Mouse (Mus musculus): Measurements from ENCODE around the gene Zfp704.
"Not testable (repeated sequence)": the region's sequence is repeated elsewhere in the genome, so short reads cannot be mapped to it uniquely, and the experiment has no call there.

Zfp704 gene

DNA sequence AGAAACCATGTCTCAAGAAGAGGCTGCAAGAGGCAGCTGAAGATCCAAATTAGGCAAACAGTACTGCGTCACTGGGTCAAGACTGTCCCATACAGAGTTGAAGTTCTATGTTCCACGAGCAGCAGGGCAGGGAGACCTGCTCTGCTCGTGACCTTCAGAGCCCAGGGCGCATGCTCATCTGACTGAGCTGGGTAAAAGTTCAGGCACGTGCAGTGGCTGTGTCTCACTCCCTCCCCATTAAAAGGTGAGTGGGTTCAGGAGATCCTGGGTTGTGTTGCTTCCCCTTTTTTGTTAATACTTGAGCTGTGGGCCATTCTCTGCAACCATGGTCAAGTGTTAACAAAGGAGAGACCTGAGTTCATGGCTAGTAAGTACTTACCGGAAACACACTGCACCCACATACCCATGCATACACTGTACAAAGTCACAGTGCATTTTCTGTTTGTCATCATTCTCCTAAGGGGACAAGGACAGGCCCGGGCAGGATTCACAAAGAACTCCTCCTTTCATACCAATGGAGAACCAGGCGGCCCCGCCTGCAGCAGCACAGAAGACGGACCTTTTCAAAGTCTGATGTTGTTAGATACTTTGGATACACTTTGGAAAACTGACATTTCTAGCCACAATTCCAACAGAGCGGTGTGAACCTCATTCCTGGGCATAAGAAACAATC is 10.0 kb downstream of the Zfp704 start:
- no peak for DNase-seq (ENCODE audit: low read depth, low spot score)

DNA sequence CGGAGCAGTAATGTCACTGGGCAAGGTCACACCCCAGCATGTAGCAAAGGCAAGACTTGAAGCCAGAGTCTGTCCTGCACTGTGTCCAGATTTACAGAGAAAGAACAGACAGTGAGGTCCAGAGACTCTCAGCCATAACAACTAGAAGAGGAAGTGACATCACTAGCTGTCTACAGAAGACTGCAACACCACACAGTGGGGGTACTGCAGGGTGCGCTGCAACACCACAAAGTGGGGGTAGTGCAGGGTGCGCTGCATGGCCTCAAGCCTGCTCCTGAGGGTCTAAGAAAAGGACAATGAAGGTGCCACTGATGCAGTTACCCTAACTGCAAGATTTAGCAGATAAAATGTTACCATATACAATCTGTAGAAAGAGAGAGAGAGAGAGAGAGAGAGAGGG is 11.8 kb downstream of the Zfp704 start:
- DNase-seq (ENCODE audit: low read depth, low spot score) = no peak

DNA sequence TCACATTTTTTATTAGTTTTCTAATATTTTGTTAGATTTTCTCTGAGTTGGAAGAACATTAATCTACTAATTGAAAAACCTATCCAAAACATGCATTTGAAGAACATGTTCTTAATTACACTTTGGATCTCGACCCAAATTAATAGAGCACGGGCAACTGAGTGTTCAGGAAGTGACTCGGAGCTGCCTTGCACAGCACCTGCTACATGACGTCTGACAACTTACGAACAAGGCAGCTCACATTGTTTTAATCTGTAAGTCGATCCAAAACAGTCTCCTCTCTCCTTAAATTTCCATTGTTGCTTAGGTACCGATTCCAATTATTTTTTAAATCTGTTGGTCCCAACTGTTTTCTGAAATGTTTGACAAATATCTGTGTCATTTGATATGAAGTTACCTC is 15.4 kb downstream of the Zfp704 start:
- DNase-seq (ENCODE audit: low read depth, low spot score) = no peak

DNA sequence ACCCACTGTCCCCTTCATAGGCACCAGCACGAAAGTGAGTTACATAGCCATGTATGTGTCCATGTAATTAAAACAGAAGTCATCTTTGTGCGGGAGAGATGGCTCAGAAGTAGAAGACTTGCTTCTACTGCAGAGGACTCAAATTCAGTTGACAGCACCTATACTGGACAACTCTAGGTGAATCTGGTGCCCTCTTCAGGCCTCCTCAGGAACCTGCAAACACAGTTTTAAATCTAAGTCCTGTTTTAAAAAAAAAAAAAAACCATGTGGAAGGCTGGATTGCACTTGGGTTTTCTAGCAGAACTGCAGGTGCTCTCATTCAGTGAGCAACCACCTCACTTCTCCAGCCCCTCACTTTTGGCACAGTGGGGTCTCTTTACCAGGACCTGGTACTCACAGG is 16.1 kb downstream of the Zfp704 start:
- DNase-seq (ENCODE audit: low read depth, low spot score) = peak; percentile 24

DNA sequence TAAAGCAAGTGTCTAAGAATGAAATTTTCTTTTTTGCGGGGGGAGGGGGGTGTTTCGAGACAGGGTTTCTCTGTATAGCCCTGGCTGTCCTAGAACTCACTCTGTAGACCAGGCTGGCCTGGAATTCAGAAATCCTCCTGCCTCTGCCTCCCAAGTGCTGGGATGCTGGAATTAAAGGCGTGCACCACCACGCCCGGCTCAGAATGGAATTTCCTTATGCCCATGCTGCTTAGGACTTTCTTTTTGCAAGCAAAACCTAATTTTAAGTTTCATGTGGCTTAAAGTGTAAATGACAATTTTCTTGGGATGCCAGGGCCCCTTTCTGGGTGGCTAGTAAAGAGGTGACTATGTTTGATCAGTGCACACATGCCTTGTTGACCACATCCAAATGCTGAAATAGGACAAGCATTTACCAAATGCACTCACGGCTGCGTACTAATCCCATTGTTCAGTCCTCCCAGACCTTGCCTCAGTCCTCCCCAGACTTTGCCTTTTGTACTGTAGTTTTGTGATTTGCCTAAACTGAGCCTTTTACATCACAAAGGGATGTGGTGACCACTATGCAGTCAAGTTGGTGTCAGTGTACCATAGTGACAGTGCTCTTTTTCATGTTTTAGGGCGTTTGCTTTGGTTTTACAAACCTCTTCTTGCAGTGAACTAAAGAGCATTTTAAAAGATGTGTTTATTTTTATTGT is 18.3 kb downstream of the Zfp704 start:
- no peak for DNase-seq (ENCODE audit: low read depth, low spot score)

DNA sequence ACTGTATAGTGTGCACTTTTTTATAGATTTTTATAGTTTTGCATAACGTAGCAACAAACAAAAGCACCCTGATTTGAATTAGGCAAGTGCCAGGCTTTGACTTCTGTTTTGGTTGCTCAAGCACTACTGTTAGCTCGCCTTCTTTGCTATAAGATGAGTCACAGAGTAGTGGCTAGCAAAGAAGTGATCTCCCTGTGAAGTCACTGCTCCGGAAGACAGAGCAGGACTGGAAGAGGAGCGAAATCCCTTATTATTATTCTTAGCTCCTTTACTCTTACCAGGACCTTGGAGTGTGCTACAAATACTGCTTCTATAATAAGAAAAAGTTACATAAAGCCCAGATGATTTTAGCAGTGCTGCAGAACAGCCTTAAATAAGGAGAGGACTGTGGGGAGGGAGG is 21.2 kb downstream of the Zfp704 start:
- DNase-seq (ENCODE audit: low read depth, low spot score) = no peak

DNA sequence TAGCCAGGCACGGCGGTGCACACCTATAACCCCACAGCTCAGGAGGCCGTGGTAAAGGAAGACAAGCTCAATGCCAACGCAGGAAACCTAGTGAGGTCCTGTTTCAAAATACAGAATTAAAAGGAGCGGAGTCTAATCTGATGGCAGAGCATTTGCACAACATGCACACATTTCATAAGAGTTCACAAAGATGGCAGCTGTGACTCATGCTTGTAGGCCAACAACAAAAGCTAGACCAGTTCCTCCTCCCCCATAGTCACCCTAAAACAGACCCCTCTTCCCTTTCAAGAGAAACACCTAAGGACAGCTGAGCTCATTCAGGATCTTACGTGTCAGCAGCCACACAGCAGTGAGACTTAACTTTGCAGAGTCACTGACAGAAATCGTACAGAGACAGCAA is 22.6 kb downstream of the Zfp704 start:
- DNase-seq (ENCODE audit: low read depth, low spot score) = no peak

DNA sequence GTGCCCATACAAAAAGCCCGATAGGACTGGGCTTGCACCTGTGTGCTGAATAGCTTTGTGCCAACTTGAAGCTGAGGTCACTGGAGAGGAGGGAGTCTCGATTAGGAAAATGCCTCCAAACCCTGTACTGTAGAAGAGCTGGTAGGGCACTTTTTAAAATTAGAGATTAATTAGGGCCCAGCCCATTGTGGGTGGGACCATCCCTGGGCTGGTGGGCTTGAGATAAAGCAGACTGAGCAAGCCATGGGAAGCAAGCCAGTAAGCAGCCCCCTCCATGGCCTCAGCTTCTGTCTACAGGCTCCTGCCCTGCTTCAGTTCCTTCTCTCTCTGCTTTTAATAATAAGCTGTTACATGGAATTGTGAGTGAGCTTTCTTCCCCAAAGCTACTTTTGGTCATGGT is 26.4 kb downstream of the Zfp704 start:
- no peak for DNase-seq (ENCODE audit: low read depth, low spot score)

DNA sequence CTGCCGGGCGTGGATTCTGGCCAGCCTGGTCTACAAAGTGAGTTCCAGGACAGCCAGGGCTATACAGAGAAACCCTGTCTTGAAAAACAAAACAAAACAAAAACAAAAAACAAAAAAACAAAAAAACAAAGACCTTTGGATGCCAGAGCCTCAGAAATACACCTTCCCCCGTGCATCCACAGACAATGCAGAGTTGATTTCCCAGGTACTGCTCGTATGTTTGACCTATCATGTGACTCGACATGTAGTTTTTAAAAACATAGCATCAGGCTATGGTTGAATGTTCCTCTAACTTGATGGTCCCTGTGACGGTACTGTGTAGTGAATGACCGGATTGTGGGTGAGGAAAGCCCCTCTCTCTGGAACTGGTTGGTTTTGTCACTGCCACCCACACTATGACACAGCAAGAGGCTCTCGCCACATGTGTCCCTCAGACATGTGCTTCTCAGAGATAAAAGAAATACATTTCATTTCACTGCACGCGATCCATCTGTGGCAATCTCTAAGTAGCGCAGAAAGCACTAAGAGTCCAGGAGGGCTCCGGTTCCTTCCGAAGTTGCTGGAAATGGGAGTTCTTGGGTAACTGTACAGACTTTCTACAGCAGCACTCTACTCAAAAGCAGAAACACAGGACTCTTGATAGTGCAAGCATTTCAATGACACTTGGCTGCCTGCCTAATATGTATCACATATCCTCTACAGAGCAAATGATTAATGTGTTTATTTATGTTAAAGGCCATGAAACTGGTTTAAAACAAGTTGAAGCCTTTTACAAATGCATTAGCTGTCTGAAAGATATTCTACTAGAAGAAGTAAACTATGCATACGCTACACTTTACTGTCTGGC is 28.7 kb downstream of the Zfp704 start:
- no peak for DNase-seq (ENCODE audit: low read depth, low spot score)

DNA sequence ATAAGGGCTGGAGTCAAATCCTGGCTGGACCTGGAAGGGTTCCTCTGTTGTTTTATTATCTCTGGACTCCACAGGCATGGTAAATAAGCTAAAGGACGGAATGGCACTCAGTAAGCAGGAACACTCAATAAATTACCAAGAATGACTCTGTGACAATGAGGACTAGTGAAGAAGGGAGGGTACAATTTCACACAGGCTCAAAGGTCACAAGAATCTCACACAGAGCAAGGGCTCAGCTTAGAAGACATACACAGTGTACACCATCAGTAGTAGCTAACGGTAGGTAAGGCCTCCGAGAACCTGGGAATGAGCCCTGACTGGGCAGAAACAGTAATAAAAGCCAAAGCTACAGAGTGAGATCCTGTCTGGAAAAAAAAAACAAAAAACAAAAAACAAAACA is 29.8 kb downstream of the Zfp704 start:
- DNase-seq (ENCODE audit: low read depth, low spot score) = peak; percentile 45

DNA sequence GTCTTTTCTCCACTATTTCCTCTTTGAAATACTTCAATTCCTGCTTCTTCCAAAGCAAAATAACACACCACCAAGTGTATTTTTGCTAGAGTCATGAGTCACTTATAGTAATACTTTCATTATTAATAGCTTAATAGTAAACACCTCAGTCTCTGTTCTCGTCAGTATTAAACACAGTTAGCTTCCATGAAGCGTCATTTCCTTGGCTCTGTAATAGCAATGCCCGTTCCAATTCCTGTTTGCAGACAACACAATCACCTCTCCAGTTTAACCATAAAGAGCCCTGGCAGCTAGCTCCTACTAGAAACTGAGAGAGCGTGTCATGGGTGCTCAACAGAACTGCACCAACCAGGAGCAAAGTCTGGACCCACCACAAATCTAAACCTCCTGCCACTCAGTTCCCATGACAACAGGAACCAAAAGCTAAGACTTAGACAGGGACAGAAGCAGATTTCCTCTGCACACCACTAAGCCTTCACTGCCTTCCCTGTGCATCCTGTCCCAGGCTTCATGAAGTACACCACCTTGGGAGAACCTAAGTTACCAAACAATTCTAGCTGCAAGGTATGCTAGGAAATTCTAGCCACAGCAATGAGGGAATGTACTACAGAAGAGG is 30.7 kb downstream of the Zfp704 start:
- no peak for DNase-seq (ENCODE audit: low read depth, low spot score)

DNA sequence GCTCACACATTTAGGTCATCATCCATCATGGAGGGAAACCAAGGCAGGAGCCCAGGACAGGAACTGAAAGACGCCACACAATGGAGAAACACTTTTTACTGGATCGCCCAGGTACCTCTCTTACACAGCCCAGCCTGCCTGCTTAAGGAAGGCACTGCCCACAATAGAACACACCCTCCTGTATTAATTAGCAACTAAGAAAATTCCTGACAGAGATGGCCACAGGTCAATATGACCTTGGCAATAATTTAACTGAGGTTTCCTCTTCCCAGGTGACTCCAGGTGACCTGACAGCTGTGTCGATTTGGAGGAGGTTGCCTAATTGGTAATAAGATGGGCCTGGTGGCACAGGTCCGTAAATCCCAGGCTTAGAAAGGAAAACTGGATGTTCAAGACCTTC is 33.0 kb downstream of the Zfp704 start:
- DNase-seq (ENCODE audit: low read depth, low spot score) = no peak

DNA sequence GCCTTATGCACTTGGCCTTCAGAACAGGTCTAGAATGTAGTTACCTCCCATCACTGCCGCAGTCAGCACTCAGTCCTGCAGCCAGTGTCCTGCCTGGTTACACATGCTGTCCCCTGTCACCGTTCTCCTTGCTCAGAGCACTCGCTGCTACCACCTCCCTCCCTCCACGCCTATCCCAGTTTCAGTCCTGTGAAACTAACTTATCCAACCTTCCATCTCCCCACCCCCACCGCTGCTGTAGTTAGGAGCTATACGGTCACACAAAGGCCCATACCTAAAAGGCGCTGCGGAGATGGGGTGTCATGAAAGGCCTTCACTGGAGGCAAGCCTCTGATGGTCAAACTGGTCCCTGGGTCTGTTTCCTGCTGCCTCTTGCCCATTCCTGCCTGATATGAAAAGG is 35.6 kb downstream of the Zfp704 start:
- no peak for DNase-seq (ENCODE audit: low read depth, low spot score)

DNA sequence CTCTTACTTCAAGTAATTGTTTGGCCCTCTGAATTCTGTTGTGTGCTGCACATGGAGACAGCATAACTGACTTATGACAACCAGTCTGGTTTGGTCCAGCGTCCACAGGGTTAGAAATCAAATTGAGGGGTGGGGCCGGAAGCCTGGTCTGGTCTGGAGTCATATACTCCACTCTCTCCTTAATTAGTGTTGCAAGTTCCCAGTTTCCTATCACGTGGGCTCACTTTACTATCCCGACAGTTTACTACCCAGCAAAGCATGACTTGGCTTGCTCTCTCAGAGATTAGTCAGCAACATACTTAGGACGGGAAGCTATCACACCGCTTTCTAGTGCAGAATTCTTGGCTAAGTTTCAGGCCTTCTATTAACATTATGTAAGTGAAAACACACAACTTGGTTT is 36.3 kb downstream of the Zfp704 start:
- no peak for DNase-seq (ENCODE audit: low read depth, low spot score)

DNA sequence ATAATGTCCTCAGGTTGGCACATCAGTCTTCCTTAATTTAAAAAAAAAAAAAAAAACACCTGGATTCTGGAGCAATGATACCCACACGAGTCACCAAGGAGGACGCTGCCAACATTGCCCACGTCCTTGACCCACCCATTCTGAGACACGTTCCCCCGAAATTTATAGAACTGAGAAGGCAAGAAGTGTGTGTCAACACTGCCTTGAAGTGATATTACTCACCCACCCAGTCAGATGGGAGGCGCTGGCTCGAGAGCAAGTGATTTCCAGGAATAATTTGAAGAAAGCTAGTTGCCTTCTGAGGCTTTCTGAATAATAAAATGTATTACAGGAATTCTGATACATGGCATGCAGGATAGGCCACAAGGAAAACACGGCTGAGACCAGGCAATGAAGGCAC is 37.6 kb downstream of the Zfp704 start:
- no peak for DNase-seq (ENCODE audit: low read depth, low spot score)

DNA sequence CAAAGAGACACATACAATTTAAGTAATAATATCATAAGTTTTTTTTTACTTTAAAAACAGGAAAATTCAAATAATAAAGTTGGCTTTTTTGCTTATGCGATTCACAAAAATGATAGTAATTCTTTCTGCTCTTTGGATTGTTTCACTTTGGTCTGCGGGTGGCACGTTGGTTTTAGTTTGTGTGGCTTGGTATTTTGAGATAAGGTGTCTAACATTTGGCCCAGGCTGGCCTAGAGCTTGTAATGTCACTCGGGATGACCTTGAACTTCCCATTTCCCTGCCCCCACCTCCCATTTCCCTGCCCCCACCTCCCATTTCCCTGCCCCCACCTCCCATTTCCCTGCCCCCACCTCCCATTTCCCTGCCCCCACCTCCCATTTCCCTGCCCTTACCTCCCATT is 39.1 kb downstream of the Zfp704 start:
- DNase-seq (ENCODE audit: low read depth, low spot score) = no peak

DNA sequence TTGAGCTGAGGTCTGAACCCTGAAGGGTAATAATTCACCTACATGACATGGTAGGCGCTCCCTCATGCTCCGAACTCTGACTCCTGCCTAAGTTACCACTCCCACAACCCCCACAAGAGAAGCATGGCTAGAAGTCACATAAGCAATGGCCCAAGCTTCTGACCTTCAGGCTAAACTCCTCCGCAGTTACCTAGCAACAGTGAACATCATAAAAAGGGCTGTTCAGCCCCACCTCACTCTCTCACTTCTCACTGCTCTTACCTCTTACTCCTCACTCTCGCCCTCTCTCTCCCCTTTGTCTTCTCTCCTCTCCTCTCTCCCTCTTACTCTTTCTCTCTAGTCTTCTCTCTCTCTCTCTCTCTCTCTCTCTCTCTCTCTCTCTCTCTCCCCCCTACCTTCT is 40.2 kb downstream of the Zfp704 start:
- DNase-seq (ENCODE audit: low read depth, low spot score) = not testable (repeated sequence)

DNA sequence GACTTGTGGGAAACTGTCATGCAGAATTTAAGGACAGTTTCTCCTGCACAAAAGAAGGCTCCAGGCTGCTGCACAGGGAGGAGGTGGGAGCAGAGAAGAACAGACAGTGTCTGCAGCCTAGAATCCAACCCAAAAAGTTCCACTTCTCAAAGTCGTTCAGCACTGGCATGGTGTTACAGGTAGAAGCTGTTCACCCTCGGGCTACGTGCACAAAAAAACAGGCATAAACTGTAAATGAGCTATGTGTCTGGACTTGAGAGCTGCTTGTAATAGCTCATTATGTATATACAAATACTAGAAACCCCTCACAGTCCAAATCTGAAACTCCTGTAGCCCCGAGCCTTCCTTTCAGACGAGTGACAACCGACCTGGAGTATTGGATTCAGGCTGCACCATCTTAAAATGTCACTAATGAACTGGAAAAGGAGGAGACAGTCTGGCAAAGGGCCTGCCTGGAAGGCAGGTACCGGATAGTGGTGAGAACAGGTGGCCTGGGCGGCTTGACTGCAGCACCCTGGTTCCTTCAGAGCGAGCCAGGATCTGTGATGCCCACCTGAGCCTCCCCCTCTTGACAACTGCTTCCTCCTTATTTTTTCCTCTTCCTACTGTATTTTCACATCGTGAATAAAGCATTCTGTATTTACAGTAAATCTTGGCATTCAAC is 41.2 kb downstream of the Zfp704 start:
- no peak for DNase-seq (ENCODE audit: low read depth, low spot score)

DNA sequence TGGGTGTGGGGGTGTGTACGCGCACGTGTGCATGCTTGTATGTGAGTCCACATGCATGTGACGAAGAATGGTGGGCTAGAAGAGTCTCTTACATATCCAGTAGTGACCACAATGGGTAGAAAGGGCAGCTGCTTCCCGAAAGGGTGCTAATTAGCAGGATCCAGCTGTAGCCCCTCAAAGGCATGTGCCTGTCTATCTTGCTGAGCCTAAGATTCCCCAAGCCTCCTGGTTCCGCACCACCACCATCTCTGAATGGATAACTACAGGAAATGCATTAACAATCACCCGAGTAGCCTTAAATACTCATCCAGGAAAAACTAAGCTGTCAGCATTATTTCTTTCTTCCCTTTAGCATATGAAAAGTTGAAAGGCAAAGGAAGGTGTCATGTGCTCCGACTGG is 41.9 kb downstream of the Zfp704 start:
- no peak for DNase-seq (ENCODE audit: low read depth, low spot score)

DNA sequence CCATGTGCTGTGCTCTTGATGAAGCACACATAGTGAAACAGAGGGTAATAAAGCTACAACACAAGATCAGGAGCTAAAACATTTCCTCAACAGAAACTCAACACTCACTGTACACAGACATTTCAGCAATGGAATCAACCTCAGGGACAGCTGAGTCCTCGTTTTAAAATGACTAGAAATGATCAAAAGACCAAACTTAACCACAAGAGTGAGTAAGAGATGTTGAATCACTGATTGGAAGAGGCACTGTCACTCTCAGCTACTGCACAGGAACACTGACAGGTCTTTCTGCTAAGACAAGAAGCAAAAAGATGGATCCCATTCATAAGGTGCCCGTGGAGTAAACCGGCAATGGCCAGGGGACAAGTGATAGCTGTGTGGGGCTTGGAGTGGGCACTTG is 43.1 kb downstream of the Zfp704 start:
- no peak for DNase-seq (ENCODE audit: low read depth, low spot score)

DNA sequence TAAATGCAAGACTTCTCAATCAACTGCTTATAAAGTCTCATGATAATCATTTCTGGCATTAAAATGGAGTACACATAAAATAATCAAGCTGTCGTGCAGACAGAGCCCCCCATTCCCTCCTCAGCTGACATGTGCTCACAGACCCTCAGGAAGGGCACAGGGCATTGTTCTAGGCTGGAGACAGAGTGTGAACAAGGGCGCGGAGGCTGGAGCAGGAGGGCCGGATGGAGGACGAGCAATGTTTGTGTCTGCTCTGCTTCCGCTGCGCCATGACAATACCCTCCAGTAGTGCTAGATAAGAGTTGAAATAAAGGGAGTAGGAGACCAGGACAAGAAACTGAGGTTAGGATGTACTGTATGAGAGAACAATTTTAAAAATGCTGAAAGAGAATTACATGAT is 46.3 kb downstream of the Zfp704 start:
- no peak for DNase-seq (ENCODE audit: low read depth, low spot score)
